Mouse (Mus musculus): ENCODE measurements around the gene Notch2. TPM values are rescaled to one million over a fixed set of nuclear protein-coding genes. Genes with fewer than 3 reads are reported as not detected.

The Notch2 gene
- 5.0 TPM for polyA plus RNA-seq (2015; fragmentation: Illumina TruSeq; extraction: RNeasy Lipid Tissue Mini Kit (QIAGEN cat#74804); ENCODE audit: low read depth, low replicate concordance)

DNA sequence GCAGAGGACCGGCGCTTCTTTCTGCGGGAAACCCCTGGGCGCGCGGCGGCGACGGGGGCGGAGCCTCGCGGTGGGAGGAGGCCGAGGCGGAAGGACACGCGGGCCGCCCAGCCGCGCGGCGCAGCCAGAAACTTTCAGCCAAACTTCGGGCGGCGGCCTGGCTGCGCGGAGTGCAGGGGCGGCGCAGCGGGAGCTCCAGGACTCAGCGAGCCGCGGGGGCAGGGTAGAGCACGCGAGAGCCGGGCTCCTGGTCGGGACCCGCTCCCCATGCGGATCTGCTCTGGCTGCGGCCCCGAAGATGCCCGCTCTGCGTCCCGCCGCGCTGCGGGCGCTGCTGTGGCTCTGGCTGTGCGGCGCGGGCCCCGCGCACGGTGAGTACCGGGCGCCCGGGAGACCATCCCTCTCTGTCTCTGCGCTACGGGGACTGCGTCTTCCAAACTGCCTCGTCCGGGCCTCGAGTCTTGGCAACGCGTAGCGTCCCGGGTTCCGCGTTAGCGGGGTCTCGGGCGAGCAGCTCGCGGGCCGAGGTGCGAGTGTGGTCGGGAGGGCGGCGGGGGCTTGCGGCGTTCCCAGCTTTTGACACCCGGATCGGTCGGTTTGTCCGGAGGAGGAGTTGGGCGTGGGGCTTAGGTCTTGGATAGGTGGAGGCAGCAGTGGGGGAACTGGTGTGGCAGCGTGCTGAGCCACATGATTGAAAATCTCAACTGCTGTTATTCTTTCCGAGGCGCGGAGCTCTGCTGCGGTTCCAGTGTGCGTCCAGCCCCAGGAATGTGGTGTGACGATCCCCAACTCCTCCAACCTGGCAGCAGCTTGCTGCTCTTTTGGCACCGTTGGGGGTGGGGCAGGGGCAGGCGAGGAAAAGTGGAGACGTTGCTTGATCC lies at the start of gene Notch2:
Gene Notch2 (plus strand): TSS at position 127 of the 881 bp plus-strand sequence.

DNA sequence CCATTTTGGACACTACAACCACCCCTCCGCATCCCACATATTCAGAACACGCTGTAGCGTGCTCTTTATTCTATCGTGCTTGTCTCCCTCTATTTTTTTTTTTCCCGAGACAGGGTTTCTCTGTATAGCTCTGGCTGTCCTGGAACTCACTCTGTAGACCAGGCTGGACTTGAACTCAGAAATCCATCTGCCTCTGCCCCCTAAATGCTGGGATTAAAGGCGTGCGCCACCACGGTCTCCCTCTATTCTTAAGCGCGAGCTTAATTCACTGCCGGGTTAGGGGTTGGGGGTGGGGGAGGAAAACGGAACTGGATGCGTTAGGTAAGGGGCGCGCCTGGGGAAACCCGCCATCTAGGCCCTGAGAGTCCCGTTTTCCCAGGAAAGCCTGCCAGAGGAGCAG lies 147.0 kb downstream of the Notch2 start, which contains the start of gene Adam30:
Gene Adam30 (plus strand): TSS at position 301 of the 400 bp plus-strand sequence.

Other genes starting within 250 kb of the Notch2 start
- 98.7 TPM for gene Pde4dip, start 124.8 kb upstream of the Notch2 start, polyA plus RNA-seq (2015; fragmentation: Illumina TruSeq; extraction: RNeasy Lipid Tissue Mini Kit (QIAGEN cat#74804); ENCODE audit: low read depth, low replicate concordance)
- 71.7 TPM for gene Sec22b, start 112.3 kb upstream of the Notch2 start, polyA plus RNA-seq (2015; fragmentation: Illumina TruSeq; extraction: RNeasy Lipid Tissue Mini Kit (QIAGEN cat#74804); ENCODE audit: low read depth, low replicate concordance)
- not detected for gene Adam30, start 147.1 kb downstream of the Notch2 start, polyA plus RNA-seq (2015; fragmentation: Illumina TruSeq; extraction: RNeasy Lipid Tissue Mini Kit (QIAGEN cat#74804); ENCODE audit: low read depth, low replicate concordance)
- not detected for gene Reg4, start 208.6 kb downstream of the Notch2 start, polyA plus RNA-seq (2015; fragmentation: Illumina TruSeq; extraction: RNeasy Lipid Tissue Mini Kit (QIAGEN cat#74804); ENCODE audit: low read depth, low replicate concordance)

All from brain, adult 10 weeks (tissue).